Comparison of ENCODE assay signal across 8 mouse cellular contexts in genomic region chr4:3419920-3420499, GRCm38 (mm10).
DNase-seq lines count a peak whose midpoint lies in the region; TF ChIP-seq lines count a peak whose summit lies in the region.

No protein-coding gene starts in this region.

- H3K36me3 ChIP-seq in C2C12 (ENCODE audit: control insufficient read depth, insufficient read depth) = no peaks in the 10 kb centered on the region

- no peak overlapping the region for H3K4me3 ChIP-seq in C2C12 (ENCODE audit: insufficient read depth, poor library complexity, severe bottlenecking)

- no peaks in the 10 kb centered on the region for H3K79me3 ChIP-seq in C2C12 (ENCODE audit: low read depth)

- peak; percentile 1 for TF ChIP-seq CTCF in C2C12 (IDR thresholded peaks at IDR 0.05; ENCODE audit: control insufficient read depth, insufficient read depth, insufficient read length)

- H3K27me3 ChIP-seq in C2C12 (ENCODE audit: control insufficient read depth, insufficient read depth, insufficient read length) = no peaks in the 10 kb centered on the region

- H3ac ChIP-seq in C2C12 (ENCODE audit: control insufficient read depth, insufficient read length, low read depth) = no peak overlapping the region

- no peaks in the 10 kb centered on the region for H3K79me2 ChIP-seq in C2C12 (ENCODE audit: control insufficient read depth, insufficient read depth)

- DNase-seq in gastrocnemius, postnatal 10 days = peak; percentile 17
- no peak for DNase-seq in gastrocnemius, adult 8-10 months (ENCODE audit: low spot score in 2 of 2)
- peak; percentile 16 for DNase-seq in adrenal gland, adult 8-10 months
- peak; percentile 2 to 5 for DNase-seq in frontal cortex, postnatal 25 days (ENCODE audit: low spot score in 2 of 2)
- peak; percentile 54 to 77 for DNase-seq in kidney, postnatal 36 days
- DNase-seq in lung, postnatal 14 days = peak; percentile 41
- peak; percentile 54 for DNase-seq in thymus, postnatal 4 days

TF ChIP-seq in C2C12, 6 proteins besides CTCF, POLR2A, EP300 and RAD21:
- TF ChIP-seq MAX (IDR thresholded peaks at IDR 0.05) (no peak), USF1 (IDR thresholded peaks at IDR 0.05; ENCODE audit: low read depth) (no peak), FOSL1 (IDR thresholded peaks at IDR 0.05; ENCODE audit: insufficient read depth, low read length, poor library complexity, severe bottlenecking) (no peak), MYOD1 (IDR thresholded peaks at IDR 0.05; ENCODE audit: control insufficient read depth, insufficient read length, low read depth) (no peak), CEBPB (IDR thresholded peaks at IDR 0.05; ENCODE audit: low read depth) (no peak), MYOG (IDR thresholded peaks at IDR 0.05; ENCODE audit: control insufficient read depth, extremely low read depth, insufficient read length) (no peak)

Comparison
In these comparisons a context has a peak if more than half of its experiments do, and no peak if none do; other contexts are left out.
1. DNase-seq: peak in gastrocnemius, postnatal 10 days (single experiment), adrenal gland, adult 8-10 months (single experiment), frontal cortex, postnatal 25 days (2 of 2), kidney, postnatal 36 days (2 of 2), lung, postnatal 14 days (single experiment) and thymus, postnatal 4 days (single experiment); none in gastrocnemius, adult 8-10 months (0 of 2).